Mouse (Mus musculus) neural tube, embryonic 15.5 days (tissue): Measurements from ENCODE around the gene Corin. TPM values are rescaled to one million over a fixed set of nuclear protein-coding genes. Genes with fewer than 3 reads are reported as not detected.

Experiments used
- ATAC-seq: fragments of 200-750 bp; cut with Nextera tagmentation; 2 replicates; pipeline ENCODE4 v1.8.0; 2017; ENCODE audit warnings: mild to moderate bottlenecking, moderate TSS enrichment, moderate library complexity; ENCODE audit not compliant: low FRiP score
- H3K27ac ChIP-seq: fragments of 300-500 bp; sonication (generic); replicated peaks from 2 replicates; pipeline ENCODE4 v1.5.1; 2015; ENCODE audit warnings: mild to moderate bottlenecking, inconsistent platforms
- H3K27me3 ChIP-seq: fragments of 300-500 bp; sonication (generic); replicated peaks from 2 replicates; pipeline ENCODE4 v1.6.1; 2015; ENCODE audit warnings: inconsistent platforms
- H3K36me3 ChIP-seq: fragments of 300-500 bp; sonication (generic); 2 replicates; pipeline ENCODE4 v1.6.1; 2015; ENCODE audit warnings: inconsistent platforms
- H3K4me1 ChIP-seq: fragments of 300-500 bp; sonication (generic); 2 replicates; pipeline ENCODE4 v1.6.1; 2015; ENCODE audit warnings: inconsistent platforms
- H3K4me2 ChIP-seq: fragments of 300-500 bp; sonication (generic); 2 replicates; pipeline ENCODE4 v1.6.1; 2015; ENCODE audit warnings: inconsistent platforms, mild to moderate bottlenecking, moderate library complexity
- H3K4me3 ChIP-seq: fragments of 300-500 bp; sonication (generic); replicated peaks from 2 replicates; pipeline ENCODE4 v1.5.1; 2015; ENCODE audit warnings: mild to moderate bottlenecking, inconsistent platforms
- H3K9ac ChIP-seq: fragments of 300-500 bp; sonication (generic); replicated peaks from 2 replicates; pipeline ENCODE4 v1.6.1; 2015; ENCODE audit warnings: mild to moderate bottlenecking, inconsistent platforms
- H3K9me3 ChIP-seq: fragments of 300-500 bp; sonication (generic); replicated peaks from 2 replicates; pipeline ENCODE4 v1.6.1; 2016; ENCODE audit warnings: inconsistent platforms
- WGBS: fragments of 180-500 bp; shearing (Covaris S2); methylation state at CpG from one replicate; pipeline ENCODE4 v1.1.7; 2015; ENCODE audit warnings: mixed read lengths; 5-methylcytosine and 5-hydroxymethylcytosine counted together
- polyA plus RNA-seq: library from polyadenylated mRNA; unstranded; fragments of >200 nt; fragmentation: Nextera tagmentation; extraction: Ambion mirVana; gene quantifications from 2 replicates; pipeline ENCODE4 v1.2.1, GENCODE M21; 2015

Gene Corin
- polyA plus RNA-seq, 1 experiment from 2014 or later = 1.1 TPM

GRCm38 (mm10) chr5:72472317-72473009, 31.8 kb downstream of the Corin start:
- WGBS = 82% methylated on average over 12 of the region's 12 CpGs
- Histone ChIP-seq H3K27me3 (no peaks in the 10 kb centered on the region), H3K9ac (no peak overlapping the region), H3K9me3 (no peaks in the 10 kb centered on the region), H3K36me3 (no peaks in the 10 kb centered on the region), H3K4me3 (no peak overlapping the region), H3K4me2 (no peak overlapping the region), H3K4me1 (no peaks in the 10 kb centered on the region), H3K27ac (no peak overlapping the region)
- no peak for ATAC-seq

DNA sequence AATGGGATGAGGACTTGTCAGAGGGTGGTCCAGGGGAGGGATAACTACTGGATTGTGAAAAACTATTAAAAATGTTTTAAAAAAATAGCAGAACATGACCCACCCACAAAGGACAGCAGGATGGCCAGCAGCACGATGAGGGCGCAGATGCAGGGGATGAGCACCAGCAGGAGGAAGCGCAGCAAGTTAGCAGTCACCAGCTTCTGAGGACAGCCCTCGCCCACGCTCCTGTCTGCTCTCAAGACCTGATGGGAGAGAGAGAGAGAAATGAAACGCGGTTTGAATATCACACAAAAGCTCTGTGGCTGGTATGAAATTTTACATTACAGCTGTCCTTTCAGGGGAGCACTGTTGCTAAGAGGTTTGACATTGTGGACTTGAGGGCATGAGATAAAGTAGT, 32.5 kb downstream of the Corin start:
- Histone ChIP-seq H3K4me3 (no peak overlapping the region), H3K4me2 (no peak overlapping the region), H3K4me1 (no peaks in the 10 kb centered on the region), H3K9me3 (no peaks in the 10 kb centered on the region), H3K27ac (no peak overlapping the region), H3K27me3 (no peaks in the 10 kb centered on the region), H3K36me3 (no peaks in the 10 kb centered on the region), H3K9ac (no peak overlapping the region)
- no peak for ATAC-seq
- WGBS = 82% methylated on average over 7 of the region's 7 CpGs

DNA sequence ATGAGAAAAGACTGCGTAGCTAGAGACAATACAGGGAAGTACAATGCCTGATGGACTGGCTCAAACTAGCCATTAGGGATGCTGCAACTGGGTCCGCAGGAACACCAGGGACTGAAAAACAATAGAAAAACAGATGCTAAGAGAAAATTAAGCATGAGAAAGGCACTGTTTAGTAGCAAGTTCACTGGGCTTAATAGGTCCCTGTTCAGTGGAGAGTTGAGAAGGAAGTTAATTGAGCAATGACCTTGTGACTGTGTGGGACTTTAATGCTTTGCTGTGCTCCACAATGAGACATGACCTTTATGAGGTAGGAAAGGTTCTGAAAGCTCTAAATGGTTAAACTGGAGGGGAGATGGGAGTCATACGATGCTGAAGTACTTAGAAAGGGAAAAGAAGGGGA, 39.3 kb downstream of the Corin start:
- H3K36me3 ChIP-seq = no peaks in the 10 kb centered on the region
- ATAC-seq = no peak
- no peak overlapping the region for H3K27ac ChIP-seq
- no peak overlapping the region for H3K4me2 ChIP-seq
- H3K4me3 ChIP-seq = no peak overlapping the region
- no peak overlapping the region for H3K9ac ChIP-seq
- H3K4me1 ChIP-seq = no peaks in the 10 kb centered on the region
- WGBS = 27% methylated on average over 3 of the region's 3 CpGs
- H3K9me3 ChIP-seq = no peaks in the 10 kb centered on the region
- H3K27me3 ChIP-seq = no peaks in the 10 kb centered on the region

- H3K4me2 ChIP-seq = no peak overlapping the region
- no peak overlapping the region for H3K27ac ChIP-seq
- no peak overlapping the region for H3K9ac ChIP-seq
- H3K36me3 ChIP-seq = no peaks in the 10 kb centered on the region
- H3K4me1 ChIP-seq = no peaks in the 10 kb centered on the region
- no peak for ATAC-seq
- H3K9me3 ChIP-seq = no peaks in the 10 kb centered on the region
- 80% methylated on average over 7 of the region's 7 CpGs for WGBS
- H3K4me3 ChIP-seq = no peak overlapping the region
- H3K27me3 ChIP-seq = no peaks in the 10 kb centered on the region
Observed at GRCm38 (mm10) chr5:72459374-72460112, 44.7 kb downstream of the Corin start.

- H3K9me3 ChIP-seq = no peaks in the 10 kb centered on the region
- H3K4me1 ChIP-seq = no peaks in the 10 kb centered on the region
- no peak overlapping the region for H3K27ac ChIP-seq
- 61% methylated on average over 2 of the region's 2 CpGs for WGBS
- no peak overlapping the region for H3K4me2 ChIP-seq
- ATAC-seq = no peak
- H3K27me3 ChIP-seq = no peaks in the 10 kb centered on the region
- H3K9ac ChIP-seq = no peak overlapping the region
- no peak overlapping the region for H3K4me3 ChIP-seq
- no peaks in the 10 kb centered on the region for H3K36me3 ChIP-seq
Observed at GRCm38 (mm10) chr5:72453690-72454089, 50.6 kb downstream of the Corin start.

GRCm38 (mm10) chr5:72453176-72453575, 51.1 kb downstream of the Corin start:
- no peak overlapping the region for H3K4me3 ChIP-seq
- no peaks in the 10 kb centered on the region for H3K4me1 ChIP-seq
- WGBS = 85% methylated on average over 11 of the region's 11 CpGs
- H3K9ac ChIP-seq = no peak overlapping the region
- no peaks in the 10 kb centered on the region for H3K36me3 ChIP-seq
- no peak overlapping the region for H3K4me2 ChIP-seq
- H3K27ac ChIP-seq = no peak overlapping the region
- no peak for ATAC-seq
- no peaks in the 10 kb centered on the region for H3K9me3 ChIP-seq
- no peaks in the 10 kb centered on the region for H3K27me3 ChIP-seq

GRCm38 (mm10) chr5:72452750-72453149, 51.5 kb downstream of the Corin start:
- Histone ChIP-seq H3K9me3 (no peaks in the 10 kb centered on the region), H3K4me1 (no peaks in the 10 kb centered on the region), H3K36me3 (no peaks in the 10 kb centered on the region), H3K27ac (no peak overlapping the region), H3K9ac (no peak overlapping the region), H3K4me2 (no peak overlapping the region), H3K4me3 (no peak overlapping the region), H3K27me3 (no peaks in the 10 kb centered on the region)
- no peak for ATAC-seq
- WGBS = 76% methylated on average over 4 of the region's 4 CpGs

GRCm38 (mm10) chr5:72448846-72449245, 55.4 kb downstream of the Corin start:
- H3K9ac ChIP-seq = no peak overlapping the region
- H3K27ac ChIP-seq = no peak overlapping the region
- H3K9me3 ChIP-seq = no peaks in the 10 kb centered on the region
- ATAC-seq = no peak
- WGBS = 67% methylated on average over 2 of the region's 2 CpGs
- no peaks in the 10 kb centered on the region for H3K4me1 ChIP-seq
- H3K4me3 ChIP-seq = no peak overlapping the region
- no peaks in the 10 kb centered on the region for H3K36me3 ChIP-seq
- H3K4me2 ChIP-seq = no peak overlapping the region
- H3K27me3 ChIP-seq = no peaks in the 10 kb centered on the region

- Histone ChIP-seq H3K27ac (no peak overlapping the region), H3K9ac (no peak overlapping the region), H3K9me3 (no peaks in the 10 kb centered on the region), H3K4me2 (no peak overlapping the region), H3K4me1 (no peaks in the 10 kb centered on the region), H3K27me3 (no peaks in the 10 kb centered on the region), H3K36me3 (no peaks in the 10 kb centered on the region), H3K4me3 (no peak overlapping the region)
- 95% methylated on average over 11 of the region's 11 CpGs for WGBS
- ATAC-seq = no peak
Observed at GRCm38 (mm10) chr5:72446104-72446503, 58.2 kb downstream of the Corin start.

DNA sequence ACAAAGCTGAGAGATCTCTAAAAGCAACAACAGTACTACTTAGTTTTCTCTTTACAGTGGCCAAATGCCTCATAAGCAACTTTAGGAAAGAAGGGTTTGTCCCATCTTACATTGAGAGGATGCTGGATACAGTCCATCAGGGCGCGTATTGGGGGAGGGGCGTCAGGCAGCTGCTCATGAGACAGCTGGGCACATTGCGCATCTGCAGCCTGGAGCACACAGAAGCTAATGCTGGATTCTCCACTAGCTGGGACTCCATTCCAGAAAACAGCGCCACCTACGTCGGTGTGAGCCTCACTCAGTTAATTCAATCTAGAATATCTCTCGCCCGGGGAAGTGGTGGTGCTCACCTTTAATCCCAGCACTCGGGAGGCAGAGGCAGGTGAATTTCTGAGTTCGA, 60.3 kb downstream of the Corin start:
- no peak for ATAC-seq
- no peaks in the 10 kb centered on the region for H3K4me1 ChIP-seq

GRCm38 (mm10) chr5:72443007-72443406, 61.3 kb downstream of the Corin start:
- Histone ChIP-seq H3K4me3 (no peak overlapping the region), H3K9me3 (no peaks in the 10 kb centered on the region), H3K4me2 (no peak overlapping the region), H3K27me3 (no peaks in the 10 kb centered on the region), H3K4me1 (no peaks in the 10 kb centered on the region), H3K9ac (no peak overlapping the region), H3K27ac (no peak overlapping the region), H3K36me3 (no peaks in the 10 kb centered on the region)
- ATAC-seq = no peak
- 85% methylated on average over 4 of the region's 4 CpGs for WGBS

More for the DNA sequence above, 60.3 kb downstream of the Corin start:
- no peak overlapping the region for H3K27ac ChIP-seq
- H3K36me3 ChIP-seq = no peaks in the 10 kb centered on the region
- H3K4me2 ChIP-seq = no peak overlapping the region
- H3K9ac ChIP-seq = no peak overlapping the region
- 78% methylated on average over 11 of the region's 11 CpGs for WGBS
- no peaks in the 10 kb centered on the region for H3K27me3 ChIP-seq
- no peak overlapping the region for H3K4me3 ChIP-seq
- no peaks in the 10 kb centered on the region for H3K9me3 ChIP-seq

DNA sequence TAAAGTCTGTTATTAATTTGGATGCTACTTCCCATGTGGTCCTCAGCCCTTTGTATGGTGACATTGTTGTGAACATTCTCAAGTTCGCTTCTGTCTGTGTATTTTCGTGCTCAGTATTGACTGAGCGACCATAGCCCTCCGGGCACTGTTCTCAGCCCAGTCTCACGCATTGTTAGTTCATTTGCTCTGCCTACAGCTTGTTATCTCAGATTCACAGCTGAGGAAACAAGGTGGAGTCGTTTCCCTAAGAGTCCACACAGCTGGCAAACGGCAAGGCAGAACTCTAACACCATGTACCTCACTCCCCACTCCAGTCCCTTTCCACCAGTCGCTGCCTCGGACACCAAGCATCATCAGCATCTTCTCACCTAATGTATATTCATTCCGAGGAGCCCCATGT, 63.1 kb downstream of the Corin start:
- no peaks in the 10 kb centered on the region for H3K36me3 ChIP-seq
- no peaks in the 10 kb centered on the region for H3K4me1 ChIP-seq
- H3K4me2 ChIP-seq = no peak overlapping the region
- no peaks in the 10 kb centered on the region for H3K27me3 ChIP-seq
- H3K27ac ChIP-seq = no peak overlapping the region
- 85% methylated on average over 10 of the region's 10 CpGs for WGBS
- no peak overlapping the region for H3K4me3 ChIP-seq
- no peak for ATAC-seq
- H3K9ac ChIP-seq = no peak overlapping the region
- no peaks in the 10 kb centered on the region for H3K9me3 ChIP-seq
